Mouse (Mus musculus) brown adipose tissue, adult 24 weeks (tissue): ENCODE results near the gene Zic2. TPM values are rescaled to one million over a fixed set of nuclear protein-coding genes. Genes with fewer than 3 reads are reported as not detected.

Experiments used
- H3K27ac ChIP-seq: fragments of 200-500 bp; replicated peaks from 2 replicates; pipeline ENCODE4 v1.5.1; 2012; ENCODE audit warnings: low read depth, mild to moderate bottlenecking, low read length
- H3K4me1 ChIP-seq: fragments of 200-500 bp; 2 replicates; pipeline ENCODE4 v1.6.1; 2012; ENCODE audit warnings: low read length, mixed read lengths; ENCODE audit not compliant: control insufficient read depth, insufficient read depth, insufficient read length
- H3K4me3 ChIP-seq: fragments of 200-500 bp; 2 replicates; pipeline ENCODE4 v1.5.1; 2012; ENCODE audit warnings: low read depth, mild to moderate bottlenecking, low read length, moderate library complexity; ENCODE audit not compliant: insufficient read depth
- polyA plus RNA-seq: library from polyadenylated mRNA; stranded (reverse); fragments of >200 nt; gene quantifications from 2 replicates; pipeline ENCODE4 v1.2.4, GENCODE M21; 2012; ENCODE audit not compliant: missing spikeins, insufficient read depth, insufficient read length

Zic2 gene
- polyA plus RNA-seq, 1 experiment: not detected

DNA sequence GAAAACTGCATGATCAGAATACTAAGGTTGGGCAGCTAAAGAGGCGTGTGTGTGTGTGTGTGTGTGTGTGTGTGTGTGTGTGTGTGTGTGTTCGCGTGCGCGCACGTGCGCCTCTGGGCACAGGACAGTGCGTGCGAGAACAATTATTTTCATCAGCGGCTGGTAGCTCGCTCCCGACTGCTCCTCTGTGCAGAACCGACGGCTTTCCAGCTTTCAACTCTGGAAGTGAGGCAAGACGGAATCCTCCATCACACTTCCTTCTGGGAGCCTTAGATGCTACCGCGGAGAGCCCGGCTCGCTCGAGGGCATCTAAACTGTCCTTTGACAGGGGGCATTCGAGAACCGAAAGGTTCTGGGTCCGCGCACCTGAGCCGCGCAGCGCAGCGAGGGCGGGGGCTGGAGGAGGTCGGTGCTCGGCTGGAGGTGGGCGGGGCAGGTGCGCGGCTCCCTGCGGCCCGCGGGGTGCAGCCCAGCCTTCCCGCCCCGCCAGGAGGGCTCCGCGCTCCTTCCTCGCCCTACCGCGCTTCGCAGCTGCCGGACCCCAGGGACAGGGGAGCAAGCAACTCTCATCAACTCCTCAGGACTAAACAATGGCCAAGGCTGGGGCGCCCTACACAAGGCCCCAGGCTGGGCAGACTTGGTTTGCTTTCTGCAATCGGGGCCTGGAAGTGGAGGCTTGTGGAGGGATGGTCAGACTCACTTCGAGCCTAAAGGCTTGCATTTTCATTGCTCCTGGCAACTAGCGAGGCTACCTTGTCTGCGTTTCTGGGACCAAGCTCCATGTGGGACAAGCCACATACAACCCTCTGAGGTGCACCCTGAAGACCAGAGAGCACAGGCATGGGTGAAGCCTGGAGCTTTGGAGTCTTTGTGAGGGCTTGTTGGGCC, 15.4 kb downstream of the Zic2 start, which contains the start of gene Gm10837:
Gene Gm10837, plus strand, starts transcription at position 146 of the 888 bp plus-strand sequence.
- Histone ChIP-seq H3K27ac (no peak within 1 kb of the TSS), H3K4me1 (no peaks in the 10 kb centered on the region), H3K4me3 (no peak within 1 kb of the TSS)

DNA sequence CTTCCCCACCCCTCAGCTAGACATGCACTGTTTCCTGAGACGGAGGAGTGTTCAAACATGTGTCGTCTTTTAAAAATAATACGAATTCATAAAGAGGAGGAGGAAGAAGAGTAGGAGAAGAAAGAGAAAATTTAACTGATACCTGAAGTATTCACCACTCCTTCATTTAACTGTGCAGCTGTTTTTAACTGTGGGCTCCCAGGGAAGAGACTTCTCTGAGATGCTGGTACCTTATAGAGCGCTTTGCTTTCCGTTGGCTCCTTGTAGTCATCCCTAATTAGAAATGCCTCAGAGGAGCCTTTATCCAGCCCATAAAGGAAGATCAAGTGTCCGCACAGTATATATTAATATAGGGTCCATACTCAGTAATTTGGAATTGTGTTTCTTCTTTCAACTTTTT, 16.3 kb downstream of the Zic2 start:
- Histone ChIP-seq H3K27ac (no peak overlapping the region), H3K4me3 (no peak overlapping the region), H3K4me1 (no peaks in the 10 kb centered on the region)

DNA sequence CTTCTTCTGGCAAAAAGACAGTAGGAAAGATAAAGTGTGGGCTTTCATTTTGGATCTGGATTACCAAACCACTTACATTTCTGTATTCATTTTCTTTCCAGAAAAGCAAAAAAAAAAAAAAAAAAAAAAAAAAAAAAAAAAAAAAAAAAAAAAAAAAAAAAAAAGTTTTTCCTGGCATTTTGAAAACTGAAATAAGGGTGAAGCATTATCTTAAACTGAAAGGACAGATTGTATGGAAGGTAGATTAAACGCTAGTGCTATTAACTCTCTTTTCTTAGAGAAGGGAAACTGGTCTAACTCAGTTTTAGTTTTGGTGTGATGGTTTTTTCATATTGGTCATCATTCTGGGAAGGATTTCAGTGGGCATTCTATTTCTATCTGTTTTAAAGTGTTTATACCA, 16.8 kb downstream of the Zic2 start:
- no peaks in the 10 kb centered on the region for H3K4me1 ChIP-seq
- no peak overlapping the region for H3K27ac ChIP-seq
- no peak overlapping the region for H3K4me3 ChIP-seq

DNA sequence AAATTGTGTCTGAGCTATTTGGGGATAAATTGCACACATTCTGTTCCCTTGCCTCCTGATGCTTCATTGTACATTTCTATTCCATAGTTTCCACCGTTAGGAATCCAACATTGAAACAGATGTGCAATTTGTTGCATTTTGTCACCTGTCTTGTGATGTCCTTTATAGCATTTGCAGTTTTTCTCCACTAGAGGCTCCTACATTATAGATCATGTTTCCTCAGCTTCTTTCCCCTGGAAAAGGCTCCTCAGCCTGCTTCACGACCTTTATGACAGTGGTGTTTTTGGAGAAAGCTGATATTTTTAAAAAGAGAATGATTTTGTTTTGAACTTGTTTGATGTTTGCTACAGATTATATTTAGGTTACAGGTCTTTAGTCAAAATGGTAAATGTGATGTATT, 33.8 kb downstream of the Zic2 start:
- no peak overlapping the region for H3K4me3 ChIP-seq
- no peak overlapping the region for H3K27ac ChIP-seq
- no peaks in the 10 kb centered on the region for H3K4me1 ChIP-seq

DNA sequence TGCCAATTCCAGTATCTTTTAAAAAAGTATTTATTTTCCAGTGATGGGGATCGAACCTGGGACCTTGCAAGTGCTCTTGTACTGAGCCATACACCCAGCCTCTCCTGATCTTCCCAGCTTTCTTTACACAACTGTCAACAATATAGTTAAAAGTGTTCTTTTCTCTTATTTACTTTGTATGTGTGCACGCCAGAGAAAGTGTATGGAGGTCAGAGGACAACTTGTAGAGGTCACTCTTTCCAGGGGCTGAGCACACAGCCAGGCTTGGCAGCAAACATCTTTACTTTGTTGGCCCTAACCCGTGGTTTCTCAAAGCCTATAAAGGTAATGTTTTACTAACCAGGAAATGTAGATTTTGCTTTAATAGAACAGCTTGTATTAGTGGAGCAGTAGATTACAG, 36.3 kb downstream of the Zic2 start:
- Histone ChIP-seq H3K4me1 (no peaks in the 10 kb centered on the region), H3K27ac (no peak overlapping the region), H3K4me3 (no peak overlapping the region)

DNA sequence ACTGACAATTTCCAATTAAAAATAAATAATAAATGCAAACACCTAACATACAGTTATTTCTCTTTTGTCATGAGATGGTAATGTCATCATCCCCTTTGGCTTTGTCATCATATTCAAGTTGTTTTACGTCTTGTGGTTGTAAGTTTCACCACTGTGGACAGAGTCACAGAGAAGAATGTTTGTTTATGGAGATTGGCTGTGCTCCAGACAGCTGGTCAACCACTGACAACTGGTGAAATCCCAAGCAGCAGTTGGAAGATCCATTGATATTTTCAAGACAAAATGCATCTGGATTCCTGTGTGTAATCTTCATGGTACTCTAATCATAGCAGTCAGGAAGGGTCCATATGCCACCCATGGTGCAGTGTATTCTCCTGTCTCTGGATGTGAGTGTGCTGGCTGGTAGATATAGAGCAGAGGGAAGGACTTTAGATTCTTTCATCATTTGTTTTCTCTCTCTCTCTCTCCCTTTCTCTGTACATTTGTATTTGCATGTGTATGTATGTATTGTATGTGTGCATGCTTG, 38.3 kb downstream of the Zic2 start:
- H3K27ac ChIP-seq: no peak overlapping the region
- no peak overlapping the region for H3K4me3 ChIP-seq
- H3K4me1 ChIP-seq: no peaks in the 10 kb centered on the region

DNA sequence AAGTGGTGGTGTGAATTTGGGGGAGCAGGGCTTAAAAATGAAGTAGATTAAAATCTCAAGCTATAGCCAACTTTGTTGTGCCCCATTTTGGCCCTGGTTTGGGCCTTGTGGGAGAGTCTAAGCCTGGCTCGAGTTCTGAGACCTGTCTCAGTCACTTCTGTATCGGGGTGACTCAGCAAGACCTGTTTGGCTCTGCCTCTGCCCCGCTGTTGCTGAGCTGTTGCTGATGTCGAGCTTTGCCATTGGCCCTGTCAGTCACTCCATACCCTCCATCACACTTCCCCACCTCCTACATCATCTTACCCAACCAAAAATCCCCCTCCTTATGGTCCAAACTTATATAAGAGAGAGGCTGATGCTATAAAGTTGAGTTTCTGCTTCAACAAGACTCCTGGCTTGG, 53.2 kb downstream of the Zic2 start:
- H3K4me3 ChIP-seq: no peak overlapping the region
- no peaks in the 10 kb centered on the region for H3K4me1 ChIP-seq
- no peak overlapping the region for H3K27ac ChIP-seq

Other genes with a start within 250 kb of the Zic2 start
- gene Gm5089, start 24.3 kb upstream of the Zic2 start, polyA plus RNA-seq: not detected in 2 replicates
- not detected in 2 replicates for gene Zic5, start 9.8 kb upstream of the Zic2 start, polyA plus RNA-seq
- gene Gm10837, start 15.2 kb downstream of the Zic2 start, polyA plus RNA-seq: not detected in 2 replicates
- 344 and 349 TPM in 2 replicates for gene Pcca, start 58.9 kb downstream of the Zic2 start, polyA plus RNA-seq